Mouse (Mus musculus): ENCODE data around the gene Cfap77. TPM values are rescaled to one million over a fixed set of nuclear protein-coding genes. Genes with fewer than 3 reads are reported as not detected.

Cfap77 gene
- total and polyA plus RNA-seq, 2 experiments from 2014 or later = 1.3 to 3.3 TPM

DNA sequence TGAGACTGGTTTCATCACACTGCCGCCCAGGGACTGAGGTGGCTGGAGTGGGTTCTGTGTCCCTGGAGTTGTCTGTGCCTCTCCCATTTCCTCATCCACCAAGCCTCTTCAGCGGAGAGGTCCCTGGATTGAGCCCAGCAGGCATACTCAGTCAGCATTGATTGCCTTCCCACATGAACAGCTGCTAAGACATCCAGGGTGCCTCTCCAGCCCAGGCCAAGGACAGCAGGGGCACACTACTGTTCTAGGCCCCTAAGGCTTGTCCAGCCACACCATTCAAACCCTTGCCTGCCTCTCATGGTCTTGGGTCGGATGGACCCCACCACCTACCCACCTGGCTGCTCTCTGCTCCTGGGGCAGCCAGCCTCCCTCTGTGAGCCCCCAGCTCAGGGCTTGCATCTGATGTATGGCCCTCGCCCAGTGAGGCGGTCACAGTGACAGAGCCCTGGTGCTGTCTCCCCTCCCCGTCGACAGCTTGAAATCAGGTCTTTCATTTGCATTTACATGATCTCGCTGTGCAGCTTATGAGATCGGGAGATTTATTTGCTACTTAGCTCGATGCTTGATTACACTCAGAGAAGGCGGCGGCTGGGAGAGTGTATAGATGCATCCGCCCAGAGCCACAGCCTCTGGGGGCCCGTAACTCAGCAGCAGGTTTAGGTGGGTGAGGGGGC lies 57.6 kb downstream of the Cfap77 start:
- TF ChIP-seq CTCF (IDR thresholded peaks at IDR 0.05) = no peak
- 31% methylated on average over 14 of the region's 14 CpGs for WGBS
- H3K4me2 ChIP-seq (ENCODE audit: low read depth, low read length, poor library complexity, severe bottlenecking) = no peak overlapping the region
- peak; percentile 67 for DNase-seq (ENCODE audit: low spot score)
- no peaks in the 10 kb centered on the region for H3K36me3 ChIP-seq (ENCODE audit: insufficient read depth, low read length)
- no peak for ATAC-seq (ENCODE audit: low FRiP score)
- no peaks in the 10 kb centered on the region for H3K9me3 ChIP-seq (ENCODE audit: low read length)
- no peak overlapping the region; the same call in 1 of the 2 replicates for H3K9ac ChIP-seq (replicated peaks; ENCODE audit: low read length, poor library complexity, severe bottlenecking)
- no peak overlapping the region for H3K4me3 ChIP-seq (ENCODE audit: low read depth, low read length)
- no peaks in the 10 kb centered on the region for H3K27me3 ChIP-seq (ENCODE audit: insufficient read depth, low read length)
- H3K27ac ChIP-seq (ENCODE audit: low read depth, low read length) = no peak overlapping the region
- H3K4me1 ChIP-seq (ENCODE audit: insufficient read depth, low read length) = peaks cover 3% of the 10 kb centered on the region; the same call in 1 of the 2 replicates

DNA sequence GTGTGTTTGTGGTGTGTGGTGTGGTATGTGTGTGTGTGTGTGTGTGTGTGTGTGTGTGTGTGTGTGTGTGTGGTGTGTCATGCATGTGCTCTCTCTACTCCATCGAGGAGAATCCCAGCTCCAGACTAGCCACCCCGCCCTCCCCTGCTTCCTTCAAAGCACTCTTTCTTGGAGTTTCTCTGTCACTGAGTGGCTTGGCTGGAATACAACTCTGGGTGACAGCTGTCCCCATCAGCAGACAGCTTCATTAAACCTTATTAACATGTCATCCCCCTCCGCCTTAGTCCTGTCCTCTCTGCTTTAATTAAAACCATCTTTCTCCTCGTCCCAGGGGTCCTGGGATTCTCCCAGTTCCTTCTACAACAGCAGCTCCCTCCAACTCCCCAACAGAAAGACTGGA lies 59.4 kb downstream of the Cfap77 start:
- TF ChIP-seq CTCF (IDR thresholded peaks at IDR 0.05) = no peak
- WGBS = 12% methylated on average over 4 of the region's 4 CpGs
- ATAC-seq (ENCODE audit: low FRiP score) (no peak), DNase-seq (ENCODE audit: low spot score) (peak; percentile 68)
- H3K9me3 ChIP-seq (ENCODE audit: low read length) = no peaks in the 10 kb centered on the region
- H3K27ac ChIP-seq (ENCODE audit: low read depth, low read length) = no peak overlapping the region
- H3K4me2 ChIP-seq (ENCODE audit: low read depth, low read length, poor library complexity, severe bottlenecking) = no peak overlapping the region
- H3K4me3 ChIP-seq (ENCODE audit: low read depth, low read length) = no peak overlapping the region
- H3K27me3 ChIP-seq (ENCODE audit: insufficient read depth, low read length) = no peaks in the 10 kb centered on the region
- H3K36me3 ChIP-seq (ENCODE audit: insufficient read depth, low read length) = no peaks in the 10 kb centered on the region
- H3K9ac ChIP-seq (replicated peaks; ENCODE audit: low read length, poor library complexity, severe bottlenecking) = no peak overlapping the region
- peaks cover 3% of the 10 kb centered on the region; the same call in 1 of the 2 replicates for H3K4me1 ChIP-seq (ENCODE audit: insufficient read depth, low read length)

DNA sequence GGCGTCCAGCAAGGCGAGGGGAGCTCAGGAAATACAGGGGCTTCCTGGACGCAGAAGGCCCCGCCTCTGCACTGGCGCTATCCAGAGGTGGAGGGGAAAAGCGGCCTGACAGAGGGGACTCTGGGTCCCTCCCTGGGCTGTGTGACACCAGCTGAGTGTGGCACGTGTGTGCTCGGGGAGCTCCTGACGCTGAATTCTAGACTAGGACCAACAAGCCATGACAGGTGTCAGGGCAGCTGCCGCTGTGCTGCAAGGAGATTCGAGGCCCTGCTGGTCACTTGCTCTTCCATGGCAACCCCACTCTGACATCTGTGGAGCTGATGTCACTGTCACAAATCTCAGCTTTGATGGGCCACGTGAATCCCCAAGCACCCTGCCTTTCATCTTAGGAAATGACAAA lies 60.9 kb downstream of the Cfap77 start:
- no peaks in the 10 kb centered on the region for H3K27me3 ChIP-seq (ENCODE audit: insufficient read depth, low read length)
- no peak overlapping the region for H3K27ac ChIP-seq (ENCODE audit: low read depth, low read length)
- DNase-seq (ENCODE audit: low spot score) (no peak), ATAC-seq (ENCODE audit: low FRiP score) (no peak)
- WGBS = 67% methylated on average over 12 of the region's 12 CpGs
- H3K4me3 ChIP-seq (ENCODE audit: low read depth, low read length) = no peak overlapping the region
- H3K4me2 ChIP-seq (ENCODE audit: low read depth, low read length, poor library complexity, severe bottlenecking) = no peak overlapping the region
- H3K9me3 ChIP-seq (ENCODE audit: low read length) = no peaks in the 10 kb centered on the region
- no peak overlapping the region for H3K9ac ChIP-seq (replicated peaks; ENCODE audit: low read length, poor library complexity, severe bottlenecking)
- peaks cover 3% of the 10 kb centered on the region; the same call in 1 of the 2 replicates for H3K4me1 ChIP-seq (ENCODE audit: insufficient read depth, low read length)
- H3K36me3 ChIP-seq (ENCODE audit: insufficient read depth, low read length) = no peaks in the 10 kb centered on the region
- no peak for TF ChIP-seq CTCF (IDR thresholded peaks at IDR 0.05)

DNA sequence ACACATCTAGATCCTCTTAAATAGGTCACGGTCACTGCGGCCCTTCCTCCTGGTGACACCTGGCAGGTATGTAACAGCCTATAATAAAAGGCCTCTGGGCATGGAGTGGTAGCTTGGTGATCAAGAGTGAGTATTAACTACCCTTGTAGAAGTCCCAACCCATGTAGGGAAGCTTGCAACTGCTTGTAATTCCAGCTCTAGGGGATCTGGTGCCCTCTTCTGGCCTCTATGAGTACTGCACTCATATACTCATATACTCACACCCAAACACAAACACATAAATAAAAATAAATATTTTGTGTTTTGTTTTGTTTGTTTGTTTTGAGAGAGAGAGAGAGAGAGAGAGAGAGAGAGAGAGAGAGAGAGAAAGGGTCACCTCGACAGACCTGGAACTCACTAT lies 66.1 kb downstream of the Cfap77 start:
- no peaks in the 10 kb centered on the region for H3K27me3 ChIP-seq (ENCODE audit: insufficient read depth, low read length)
- ATAC-seq (ENCODE audit: low FRiP score) = no peak
- no peak overlapping the region for H3K4me3 ChIP-seq (ENCODE audit: low read depth, low read length)
- WGBS = 99% methylated on average over 3 of the region's 3 CpGs
- no peak overlapping the region for H3K4me2 ChIP-seq (ENCODE audit: low read depth, low read length, poor library complexity, severe bottlenecking)
- no peak overlapping the region for H3K27ac ChIP-seq (ENCODE audit: low read depth, low read length)
- no peaks in the 10 kb centered on the region for H3K9me3 ChIP-seq (ENCODE audit: low read length)
- no peak for DNase-seq (ENCODE audit: low spot score)
- H3K36me3 ChIP-seq (ENCODE audit: insufficient read depth, low read length) = no peaks in the 10 kb centered on the region
- H3K9ac ChIP-seq (replicated peaks; ENCODE audit: low read length, poor library complexity, severe bottlenecking) = no peak overlapping the region
- H3K4me1 ChIP-seq (ENCODE audit: insufficient read depth, low read length) = no peaks in the 10 kb centered on the region
- peak; percentile 40 for TF ChIP-seq CTCF (IDR thresholded peaks at IDR 0.05)

DNA sequence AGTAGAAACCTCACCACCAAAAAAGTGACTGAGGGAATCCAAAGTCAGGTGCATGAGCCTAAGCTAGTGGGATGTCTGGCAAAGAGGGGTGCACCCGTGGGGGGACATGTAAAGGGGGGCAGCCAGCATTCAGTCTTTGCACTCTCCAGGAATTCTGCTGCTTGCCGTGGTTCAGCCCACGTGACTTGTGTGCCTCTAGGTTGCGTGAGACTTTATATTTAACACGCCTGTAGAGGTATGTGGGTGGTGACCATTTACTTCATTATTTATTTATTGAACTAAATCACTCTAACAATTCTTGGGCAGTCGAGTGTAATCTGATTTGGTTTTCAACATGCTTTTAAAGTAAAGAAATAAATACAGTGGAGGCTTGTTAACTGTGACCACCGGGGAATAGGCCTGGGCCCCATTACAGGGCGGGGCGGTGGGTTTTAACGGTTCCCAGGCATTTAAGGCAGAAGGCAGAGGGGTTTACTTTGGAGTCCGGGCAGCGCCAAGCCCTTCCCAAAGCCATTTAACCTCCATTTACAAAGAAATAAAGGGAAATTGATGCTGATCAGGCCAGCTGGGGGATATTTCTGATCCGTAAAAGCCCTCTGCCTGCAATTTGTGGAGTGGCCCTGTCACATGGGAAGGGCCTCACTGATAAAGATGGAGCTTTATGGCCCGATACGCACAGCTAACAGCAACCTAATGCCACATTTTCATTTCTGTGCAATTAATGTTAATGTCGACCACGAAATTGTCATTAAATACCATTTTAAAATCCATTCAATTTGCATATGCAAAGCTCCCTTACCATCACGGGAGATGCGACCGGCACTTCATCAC lies 74.6 kb downstream of the Cfap77 start:
- Histone ChIP-seq H3K9me3 (ENCODE audit: low read length) (no peaks in the 10 kb centered on the region), H3K4me3 (ENCODE audit: low read depth, low read length) (no peak overlapping the region), H3K4me2 (ENCODE audit: low read depth, low read length, poor library complexity, severe bottlenecking) (no peak overlapping the region), H3K27ac (ENCODE audit: low read depth, low read length) (no peak overlapping the region), H3K36me3 (ENCODE audit: insufficient read depth, low read length) (no peaks in the 10 kb centered on the region), H3K27me3 (ENCODE audit: insufficient read depth, low read length) (no peaks in the 10 kb centered on the region), H3K9ac (replicated peaks; ENCODE audit: low read length, poor library complexity, severe bottlenecking) (no peak overlapping the region), H3K4me1 (ENCODE audit: insufficient read depth, low read length) (no peaks in the 10 kb centered on the region)
- DNase-seq (ENCODE audit: low spot score) = no peak
- ATAC-seq (ENCODE audit: low FRiP score) = no peak
- TF ChIP-seq CTCF (IDR thresholded peaks at IDR 0.05) = no peak
- 51% methylated on average over 20 of the region's 20 CpGs for WGBS

DNA sequence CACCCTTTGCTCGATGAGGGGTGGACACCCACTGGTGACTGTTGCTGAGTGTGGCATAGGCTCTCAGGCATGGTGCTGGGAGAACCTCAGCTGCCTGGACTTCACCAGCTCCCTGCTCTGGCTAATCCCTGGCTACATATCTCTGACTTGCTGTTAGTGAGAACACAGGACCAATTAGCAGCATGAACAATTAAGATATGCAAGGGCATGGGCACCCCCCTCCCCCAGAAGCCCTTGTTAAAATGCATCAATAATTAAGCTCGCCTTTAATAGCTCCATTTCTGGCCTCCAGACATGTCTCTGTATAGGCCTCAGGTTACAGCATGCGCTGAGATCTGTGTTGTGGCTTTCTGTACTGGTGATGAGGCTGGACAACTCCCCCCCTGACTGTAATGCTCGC lies 76.4 kb downstream of the Cfap77 start:
- Histone ChIP-seq H3K27ac (ENCODE audit: low read depth, low read length) (no peak overlapping the region), H3K4me3 (ENCODE audit: low read depth, low read length) (no peak overlapping the region), H3K9me3 (ENCODE audit: low read length) (no peaks in the 10 kb centered on the region), H3K27me3 (ENCODE audit: insufficient read depth, low read length) (no peaks in the 10 kb centered on the region), H3K9ac (replicated peaks; ENCODE audit: low read length, poor library complexity, severe bottlenecking) (no peak overlapping the region), H3K4me1 (ENCODE audit: insufficient read depth, low read length) (no peaks in the 10 kb centered on the region), H3K4me2 (ENCODE audit: low read depth, low read length, poor library complexity, severe bottlenecking) (no peak overlapping the region), H3K36me3 (ENCODE audit: insufficient read depth, low read length) (no peaks in the 10 kb centered on the region)
- no peak for TF ChIP-seq CTCF (IDR thresholded peaks at IDR 0.05)
- DNase-seq (ENCODE audit: low spot score) (no peak), ATAC-seq (ENCODE audit: low FRiP score) (no peak)
- WGBS = 51% methylated on average over 4 of the region's 4 CpGs
